Mouse (Mus musculus) lung, embryonic 15.5 days (tissue): Measurements from ENCODE around the gene Ren1. TPM values are rescaled to one million over a fixed set of nuclear protein-coding genes. Genes with fewer than 3 reads are reported as not detected.

Experiments used
- ATAC-seq: fragments of 200-750 bp; cut with Nextera tagmentation; 2 replicates; pipeline ENCODE4 v1.8.0; 2017; ENCODE audit warnings: moderate number of reproducible peaks, borderline replicate concordance; ENCODE audit not compliant: low FRiP score, low TSS enrichment; ENCODE audit errors: extremely low read depth
- H3K27ac ChIP-seq: fragments of 300-500 bp; sonication (generic); 2 replicates; pipeline ENCODE4 v1.5.1; 2015; ENCODE audit warnings: moderate library complexity, mild to moderate bottlenecking, inconsistent platforms
- H3K27me3 ChIP-seq: fragments of 300-500 bp; sonication (generic); 2 replicates; pipeline ENCODE4 v1.6.1; 2015; ENCODE audit warnings: inconsistent platforms
- H3K36me3 ChIP-seq: fragments of 300-500 bp; sonication (generic); 2 replicates; pipeline ENCODE4 v1.6.1; 2015; ENCODE audit warnings: inconsistent platforms
- H3K4me1 ChIP-seq: fragments of 300-500 bp; sonication (generic); 2 replicates; pipeline ENCODE4 v1.6.1; 2015; ENCODE audit warnings: inconsistent platforms
- H3K4me2 ChIP-seq: fragments of 300-500 bp; sonication (generic); 2 replicates; pipeline ENCODE4 v1.6.1; 2015; ENCODE audit warnings: inconsistent platforms, mild to moderate bottlenecking, moderate library complexity
- H3K4me3 ChIP-seq: fragments of 300-500 bp; sonication (generic); 2 replicates; pipeline ENCODE4 v1.5.1; 2015; ENCODE audit warnings: mild to moderate bottlenecking, inconsistent platforms
- H3K9ac ChIP-seq: fragments of 300-500 bp; sonication (generic); 2 replicates; pipeline ENCODE4 v1.6.1; 2015; ENCODE audit warnings: inconsistent platforms
- H3K9me3 ChIP-seq: fragments of 300-500 bp; sonication (generic); 2 replicates; pipeline ENCODE4 v1.6.1; 2016; ENCODE audit warnings: inconsistent platforms
- WGBS: fragments of 180-500 bp; shearing (Covaris S2); methylation state at CpG from one replicate; pipeline ENCODE4 v1.1.7; 2015; 5-methylcytosine and 5-hydroxymethylcytosine counted together
- polyA plus RNA-seq: library from polyadenylated mRNA; unstranded; fragments of >200 nt; fragmentation: Nextera tagmentation; extraction: Ambion mirVana; gene quantifications from 2 replicates; pipeline ENCODE4 v1.2.1, GENCODE M21; 2015

The Ren1 gene
- polyA plus RNA-seq = 1.5 TPM in 2 replicates

DNA sequence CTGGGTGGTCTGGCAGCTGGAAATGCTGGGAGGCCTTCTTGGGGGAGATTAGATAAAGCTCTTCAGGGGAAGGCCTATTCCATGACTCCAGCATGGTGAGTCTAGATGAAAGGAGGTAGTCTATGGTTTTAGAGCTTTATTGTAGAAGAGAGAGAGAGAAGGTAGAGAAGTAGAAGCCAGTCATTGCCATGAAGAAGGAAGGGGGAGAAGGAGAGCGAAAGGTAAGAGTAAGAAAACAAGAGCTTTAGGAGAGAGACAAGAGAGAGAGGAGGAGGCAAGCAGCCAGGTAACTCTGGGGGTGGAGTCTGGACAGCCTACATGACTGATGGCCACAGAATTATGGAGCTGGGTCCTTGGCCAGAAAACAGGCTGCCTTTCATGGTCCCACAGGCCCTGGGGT lies at the start of gene Ren1:
Ren1 (plus strand) TSS at position 301 of the 400 bp plus-strand sequence.
- Histone ChIP-seq H3K4me2 (no peak within 1 kb of the TSS), H3K4me1 (0 out of 2 replicates have a peak, but pooled peaks cover 4% of the 10 kb centered on the region), H3K4me3 (no peak within 1 kb of the TSS), H3K9me3 (no peaks in the 10 kb centered on the region), H3K27me3 (peaks cover 15% of the 10 kb centered on the region; the same call in 1 of the 2 replicates), H3K36me3 (no peaks in the 10 kb centered on the region), H3K9ac (no peak within 1 kb of the TSS), H3K27ac (no peak within 1 kb of the TSS)
- WGBS = 92% methylated on average over 1 of the region's 1 CpGs
- ATAC-seq = no peak

DNA sequence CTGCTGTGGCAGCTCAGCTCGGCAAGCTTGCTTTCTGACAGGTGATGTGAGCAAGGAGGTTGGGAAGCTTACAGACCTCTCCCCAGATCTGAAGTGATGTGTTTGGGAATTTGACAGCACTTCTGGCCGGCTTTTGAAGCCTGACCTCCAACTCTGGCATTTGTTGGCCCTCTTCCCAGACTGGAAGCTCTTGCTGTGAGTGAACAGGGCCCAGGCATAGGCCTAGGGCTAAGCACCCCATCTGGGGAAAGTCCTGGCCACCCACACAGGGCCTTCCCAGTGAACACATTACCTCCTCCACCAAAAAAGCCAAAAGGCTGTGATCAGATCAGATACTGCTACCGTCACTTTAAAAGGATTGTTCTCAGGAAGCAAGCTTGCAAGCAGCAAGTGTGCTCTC lies 47.8 kb upstream of the Ren1 start:
- no peak overlapping the region for H3K4me2 ChIP-seq
- 0 out of 2 replicates have a peak, but pooled peaks cover 13% of the 10 kb centered on the region for H3K27me3 ChIP-seq
- no peak overlapping the region for H3K9ac ChIP-seq
- ATAC-seq = peak; percentile 87
- peak overlapping the region; percentile 88 for H3K27ac ChIP-seq
- peaks cover 26% of the 10 kb centered on the region for H3K4me1 ChIP-seq
- 11% methylated on average over 3 of the region's 3 CpGs for WGBS
- no peaks in the 10 kb centered on the region for H3K36me3 ChIP-seq
- no peaks in the 10 kb centered on the region for H3K9me3 ChIP-seq
- H3K4me3 ChIP-seq = no peak overlapping the region

DNA sequence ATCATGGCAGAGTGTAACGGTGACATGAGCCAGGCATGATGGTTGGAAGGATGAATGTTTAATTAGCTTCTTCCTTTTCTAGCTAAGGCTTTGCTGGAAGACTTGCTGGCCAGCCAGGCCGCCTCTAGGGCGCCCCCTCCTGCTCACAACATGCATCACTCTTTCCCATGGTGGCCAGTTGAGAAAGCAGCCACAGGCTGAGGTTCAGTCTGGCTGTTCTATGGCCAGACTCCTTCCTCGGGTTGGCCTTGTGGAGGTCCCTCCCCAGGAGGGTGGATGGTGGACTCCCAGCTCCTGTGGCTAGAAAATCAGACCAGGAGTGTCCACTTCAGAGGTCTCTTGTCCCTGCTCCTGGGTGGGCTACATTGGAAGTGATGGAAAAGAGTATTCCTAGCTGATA lies 43.5 kb upstream of the Ren1 start:
- ATAC-seq = no peak
- 5% methylated on average over 4 of the region's 4 CpGs for WGBS
- H3K9me3 ChIP-seq = no peaks in the 10 kb centered on the region
- H3K4me3 ChIP-seq = no peak overlapping the region
- H3K4me1 ChIP-seq = peaks cover 35% of the 10 kb centered on the region
- no peak overlapping the region for H3K27ac ChIP-seq
- H3K9ac ChIP-seq = no peak overlapping the region
- no peaks in the 10 kb centered on the region for H3K36me3 ChIP-seq
- H3K4me2 ChIP-seq = no peak overlapping the region
- H3K27me3 ChIP-seq = no peaks in the 10 kb centered on the region

GRCm38 (mm10) chr1:133307318-133307717 lies 43.0 kb upstream of the Ren1 start:
- H3K27ac ChIP-seq = no peak overlapping the region
- H3K36me3 ChIP-seq = no peaks in the 10 kb centered on the region
- WGBS = 12% methylated on average over 6 of the region's 6 CpGs
- no peak for ATAC-seq
- peaks cover 33% of the 10 kb centered on the region for H3K4me1 ChIP-seq
- no peak overlapping the region for H3K4me2 ChIP-seq
- no peaks in the 10 kb centered on the region for H3K27me3 ChIP-seq
- H3K4me3 ChIP-seq = no peak overlapping the region
- no peak overlapping the region for H3K9ac ChIP-seq
- no peaks in the 10 kb centered on the region for H3K9me3 ChIP-seq

- ATAC-seq = no peak
- no peak within 1 kb of the TSS for H3K27ac ChIP-seq
- no peaks in the 10 kb centered on the region for H3K9me3 ChIP-seq
- 44% methylated on average over 14 of the region's 14 CpGs for WGBS
- no peak within 1 kb of the TSS for H3K4me3 ChIP-seq
- H3K36me3 ChIP-seq = no peaks in the 10 kb centered on the region
- no peak within 1 kb of the TSS for H3K9ac ChIP-seq
- H3K4me2 ChIP-seq = peak within 1 kb of the TSS; percentile 12
- H3K27me3 ChIP-seq = no peaks in the 10 kb centered on the region
- peaks cover 18% of the 10 kb centered on the region for H3K4me1 ChIP-seq
Measured at GRCm38 (mm10) chr1:133309652-133310267, 40.5 kb upstream of the Ren1 start, which contains the start of gene Golt1a. TSS of gene Golt1a (plus strand) at chr1:133309800.

- ATAC-seq = 0 out of 2 replicates have a peak, but pooled peaks have one; percentile 2
- no peaks in the 10 kb centered on the region for H3K9me3 ChIP-seq
- 68% methylated on average over 4 of the region's 4 CpGs for WGBS
- no peaks in the 10 kb centered on the region for H3K27me3 ChIP-seq
- no peak overlapping the region for H3K4me2 ChIP-seq
- 0 out of 2 replicates have a peak overlapping the region, but pooled peaks have one; percentile 54 for H3K27ac ChIP-seq
- H3K4me1 ChIP-seq = peaks cover 18% of the 10 kb centered on the region
- no peak overlapping the region for H3K4me3 ChIP-seq
- H3K36me3 ChIP-seq = no peaks in the 10 kb centered on the region
- no peak overlapping the region for H3K9ac ChIP-seq
Measured at GRCm38 (mm10) chr1:133311240-133311639, 39.1 kb upstream of the Ren1 start.

DNA sequence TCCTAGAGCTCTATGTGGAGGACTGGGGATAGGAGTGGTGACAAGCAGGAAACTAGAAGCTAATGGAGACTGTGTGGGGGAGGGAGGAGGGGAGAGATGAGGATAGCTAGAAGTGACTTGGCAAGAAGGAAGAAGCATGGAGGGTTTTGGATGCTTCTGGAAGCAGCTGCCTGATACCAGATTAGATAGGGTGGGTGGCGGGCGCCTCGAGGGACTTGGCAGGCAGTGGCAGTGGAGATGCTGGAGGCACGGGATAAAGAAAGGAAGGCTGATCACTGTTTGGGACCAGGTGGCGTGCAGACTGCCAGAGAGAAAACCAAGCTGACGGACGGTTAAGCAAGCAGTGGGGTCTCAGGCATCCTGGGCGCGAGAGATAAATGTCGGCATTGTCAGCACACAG lies 38.4 kb upstream of the Ren1 start:
- ATAC-seq = peak; percentile 58; the same call in 1 of the 2 replicates
- 13% methylated on average over 10 of the region's 10 CpGs for WGBS
- Histone ChIP-seq H3K4me3 (no peak overlapping the region), H3K4me2 (peak overlapping the region; percentile 22), H3K9ac (no peak overlapping the region), H3K4me1 (peaks cover 17% of the 10 kb centered on the region), H3K27ac (peak overlapping the region; percentile 54; the same call in 1 of the 2 replicates), H3K27me3 (no peaks in the 10 kb centered on the region), H3K36me3 (no peaks in the 10 kb centered on the region), H3K9me3 (no peaks in the 10 kb centered on the region)

GRCm38 (mm10) chr1:133314364-133314763 lies 35.9 kb upstream of the Ren1 start:
- WGBS = 29% methylated on average over 8 of the region's 8 CpGs
- ATAC-seq = no peak
- H3K4me2 ChIP-seq = no peak overlapping the region
- no peaks in the 10 kb centered on the region for H3K36me3 ChIP-seq
- H3K4me3 ChIP-seq = no peak overlapping the region
- H3K4me1 ChIP-seq = peaks cover 16% of the 10 kb centered on the region
- no peaks in the 10 kb centered on the region for H3K9me3 ChIP-seq
- no peak overlapping the region for H3K27ac ChIP-seq
- H3K9ac ChIP-seq = no peak overlapping the region
- no peaks in the 10 kb centered on the region for H3K27me3 ChIP-seq

DNA sequence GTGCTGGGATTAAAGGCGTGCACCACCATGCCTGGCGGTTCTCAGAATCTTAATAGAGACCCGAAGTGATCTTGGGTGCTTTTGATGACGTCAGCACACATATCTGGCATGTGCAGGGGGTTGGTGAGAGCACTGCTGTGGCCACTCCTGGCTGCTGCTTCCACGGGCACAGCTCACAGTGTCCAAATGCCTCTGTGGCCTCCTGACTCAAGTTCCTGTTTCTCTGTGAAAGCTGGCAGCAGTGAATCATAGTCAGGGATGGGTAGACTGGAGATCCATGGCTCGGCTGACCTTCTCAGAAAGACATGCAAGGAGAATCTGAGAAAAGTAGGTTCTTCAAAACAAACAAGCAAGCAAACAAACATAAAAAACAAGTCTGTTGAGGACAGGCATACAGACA lies 34.5 kb upstream of the Ren1 start:
- no peaks in the 10 kb centered on the region for H3K9me3 ChIP-seq
- no peak overlapping the region for H3K4me2 ChIP-seq
- H3K27ac ChIP-seq = no peak overlapping the region
- H3K9ac ChIP-seq = no peak overlapping the region
- no peak for ATAC-seq
- WGBS = 71% methylated on average over 6 of the region's 6 CpGs
- H3K27me3 ChIP-seq = no peaks in the 10 kb centered on the region
- H3K36me3 ChIP-seq = no peaks in the 10 kb centered on the region
- no peak overlapping the region for H3K4me3 ChIP-seq
- peaks cover 10% of the 10 kb centered on the region; the same call in 1 of the 2 replicates for H3K4me1 ChIP-seq

- no peaks in the 10 kb centered on the region for H3K36me3 ChIP-seq
- H3K9ac ChIP-seq = no peak overlapping the region
- H3K4me2 ChIP-seq = no peak overlapping the region
- ATAC-seq = no peak
- H3K27ac ChIP-seq = no peak overlapping the region
- no peaks in the 10 kb centered on the region for H3K27me3 ChIP-seq
- H3K9me3 ChIP-seq = no peaks in the 10 kb centered on the region
- H3K4me1 ChIP-seq = peaks cover 15% of the 10 kb centered on the region
- H3K4me3 ChIP-seq = no peak overlapping the region
- 85% methylated on average over 4 of the region's 4 CpGs for WGBS
Measured at GRCm38 (mm10) chr1:133316577-133316976, 33.7 kb upstream of the Ren1 start.

GRCm38 (mm10) chr1:133317149-133317548 lies 33.2 kb upstream of the Ren1 start:
- Histone ChIP-seq H3K9me3 (no peaks in the 10 kb centered on the region), H3K9ac (no peak overlapping the region), H3K4me3 (no peak overlapping the region), H3K4me1 (peaks cover 11% of the 10 kb centered on the region), H3K36me3 (no peaks in the 10 kb centered on the region), H3K27me3 (no peaks in the 10 kb centered on the region), H3K4me2 (no peak overlapping the region), H3K27ac (no peak overlapping the region)
- no peak for ATAC-seq
- WGBS = 83% methylated on average over 1 of the region's 1 CpGs

- Histone ChIP-seq H3K4me3 (no peak within 1 kb of the TSS), H3K9ac (no peak within 1 kb of the TSS), H3K9me3 (no peaks in the 10 kb centered on the region), H3K4me2 (no peak within 1 kb of the TSS), H3K36me3 (no peaks in the 10 kb centered on the region), H3K27me3 (no peaks in the 10 kb centered on the region), H3K4me1 (peaks cover 23% of the 10 kb centered on the region), H3K27ac (no peak within 1 kb of the TSS; the same call in 1 of the 2 replicates)
- 0 out of 2 replicates have a peak, but pooled peaks have one; percentile 43 for ATAC-seq
- 66% methylated on average over 13 of the region's 13 CpGs for WGBS
Measured at GRCm38 (mm10) chr1:133321267-133321925, 28.9 kb upstream of the Ren1 start, which contains the start of gene Kiss1. TSS of gene Kiss1 (plus strand) at chr1:133321875.
